Mouse (Mus musculus) myocyte (in vitro differentiated cells): ENCODE results near the gene Tmem260. TPM values are rescaled to one million over a fixed set of nuclear protein-coding genes. Genes with fewer than 3 reads are reported as not detected.

Experiments used
- H3K27me3 ChIP-seq: one replicate; pipeline ENCODE4 v1.6.1; 2011; ENCODE audit not compliant: control insufficient read depth, insufficient read depth, insufficient read length
- H3K36me3 ChIP-seq: one replicate; pipeline ENCODE4 v1.6.1; 2011; ENCODE audit not compliant: control insufficient read depth, insufficient read depth
- H3K4me2 ChIP-seq: one replicate; pipeline ENCODE4 v1.6.1; 2011; ENCODE audit warnings: low read depth, control low read depth
- H3K4me3 ChIP-seq: one replicate; pipeline ENCODE4 v1.5.1; 2011; ENCODE audit warnings: mild to moderate bottlenecking, control low read depth, moderate library complexity
- H3K79me2 ChIP-seq: one replicate; pipeline ENCODE4 v1.6.1; 2011; ENCODE audit not compliant: control insufficient read depth, insufficient read depth
- H3ac ChIP-seq: one replicate; pipeline ENCODE4 v1.6.1; 2011; ENCODE audit not compliant: control insufficient read depth, insufficient read length
- CEBPB ChIP-seq: IDR thresholded peaks from 2 replicates; pipeline ENCODE4 v1.6.1; 2011; ENCODE audit warnings: mild to moderate bottlenecking, moderate library complexity; ENCODE audit not compliant: poor library complexity, insufficient read depth, severe bottlenecking
- E2F4 ChIP-seq: IDR thresholded peaks from one replicate; pipeline ENCODE4 v1.6.1; 2011; ENCODE audit warnings: mild to moderate bottlenecking, control low read depth, moderate library complexity; ENCODE audit not compliant: insufficient read depth
- MAX ChIP-seq: IDR thresholded peaks from one replicate; pipeline ENCODE4 v1.6.1; 2011; ENCODE audit warnings: low read depth, mild to moderate bottlenecking, control low read depth
- MYOD1 ChIP-seq, 3 experiments: IDR thresholded peaks; one replicate each; pipeline ENCODE4 v1.6.1; 2011; ENCODE audit warnings: control low read depth in 2 of 3, low read depth in 2 of 3, mild to moderate bottlenecking in 2 of 3, moderate library complexity in 1 of 3; ENCODE audit not compliant: insufficient read length in 2 of 3, control insufficient read depth in 1 of 3
- MYOG ChIP-seq, 3 experiments: IDR thresholded peaks; one replicate each; pipeline ENCODE4 v1.6.1; 2011; ENCODE audit warnings: control low read depth in 2 of 3, low read depth in 2 of 3, mild to moderate bottlenecking in 2 of 3; ENCODE audit not compliant: insufficient read length in 2 of 3, control insufficient read depth in 1 of 3, insufficient read depth in 1 of 3
- POLR2A ChIP-seq: IDR thresholded peaks from one replicate; pipeline ENCODE4 v1.6.1; 2011; ENCODE audit warnings: low read depth, mild to moderate bottlenecking, control low read depth, moderate library complexity; ENCODE audit not compliant: insufficient read length
- POLR2AphosphoS2 ChIP-seq: IDR thresholded peaks from one replicate; pipeline ENCODE4 v1.6.1; 2011; ENCODE audit warnings: low read depth, control low read depth; ENCODE audit not compliant: insufficient read length
- REST ChIP-seq: IDR thresholded peaks from one replicate; pipeline ENCODE4 v1.6.1; 2011; ENCODE audit warnings: mild to moderate bottlenecking, control low read depth, moderate library complexity; ENCODE audit not compliant: insufficient read depth, insufficient read length
- SRF ChIP-seq: IDR thresholded peaks from one replicate; pipeline ENCODE4 v1.6.1; 2011; ENCODE audit warnings: low read depth; ENCODE audit not compliant: control insufficient read depth, insufficient read length
- TCF12 ChIP-seq: IDR thresholded peaks from one replicate; pipeline ENCODE4 v1.6.1; 2011; ENCODE audit warnings: mild to moderate bottlenecking, control low read depth; ENCODE audit not compliant: poor library complexity, insufficient read depth, severe bottlenecking
- TCF3 ChIP-seq: IDR thresholded peaks from one replicate; pipeline ENCODE4 v1.6.1; 2011; ENCODE audit warnings: low read depth, control low read depth; ENCODE audit not compliant: insufficient read length
- USF1 ChIP-seq: IDR thresholded peaks from one replicate; pipeline ENCODE4 v1.6.1; 2011; ENCODE audit warnings: low read depth, mild to moderate bottlenecking, control low read depth, moderate library complexity
- polyA plus RNA-seq: library from polyadenylated mRNA; unstranded; fragments of >200 nt; fragmentation: generic; extraction: Trizol; gene quantifications from one replicate; pipeline ENCODE4 v1.2.1, GENCODE M21; 2012; ENCODE audit warnings: missing spikeins

The Tmem260 gene
- polyA plus RNA-seq, 1 experiment = 5.2 TPM

- H3K79me2 ChIP-seq = no peaks in the 10 kb centered on the region
- no peak overlapping the region for H3K4me3 ChIP-seq
- H3K36me3 ChIP-seq = no peaks in the 10 kb centered on the region
- no peak overlapping the region for H3K4me2 ChIP-seq
- TF ChIP-seq REST = no peak
- no peak for TF ChIP-seq POLR2AphosphoS2
- no peak for TF ChIP-seq POLR2A
- no peak for TF ChIP-seq SRF
- no peak for TF ChIP-seq CEBPB
- TF ChIP-seq MYOD1 (IDR thresholded peaks at IDR 0.05; ENCODE audit: control insufficient read depth in 1 of 3, insufficient read length in 2 of 3, low read depth in 2 of 3) = no peak
- TF ChIP-seq USF1 = no peak
- H3ac ChIP-seq = no peak overlapping the region
- peaks cover 5% of the 10 kb centered on the region for H3K27me3 ChIP-seq
These were observed 92.2 kb downstream of the Tmem260 start for GRCm38 (mm10) chr14:48537795-48538766.

DNA sequence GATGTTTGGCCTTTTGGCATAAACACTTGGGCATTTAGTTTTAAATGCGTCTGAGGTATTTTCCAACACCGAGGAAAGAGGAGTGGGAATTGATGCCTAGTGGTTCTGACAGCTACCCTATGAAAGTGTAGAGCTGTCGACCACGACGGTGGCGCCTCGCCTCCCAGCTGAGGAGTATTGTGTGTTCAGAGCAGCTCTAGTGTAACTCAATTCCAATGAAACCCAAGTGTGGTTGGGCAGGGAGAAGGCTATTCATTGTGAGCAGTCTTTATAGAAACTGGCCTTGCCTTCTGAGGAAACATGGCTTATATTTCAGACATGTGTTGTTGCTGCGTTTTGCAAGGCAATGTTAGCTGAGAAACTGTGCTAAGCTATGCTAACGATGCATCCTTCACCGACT, 99.2 kb downstream of the Tmem260 start:
- Histone ChIP-seq H3K27me3 (no peaks in the 10 kb centered on the region), H3K4me3 (no peak overlapping the region), H3K36me3 (no peaks in the 10 kb centered on the region), H3ac (no peak overlapping the region), H3K4me2 (no peak overlapping the region), H3K79me2 (no peaks in the 10 kb centered on the region)
- TF ChIP-seq MYOD1 (IDR thresholded peaks at IDR 0.05; ENCODE audit: control insufficient read depth in 1 of 3, insufficient read length in 2 of 3, low read depth in 2 of 3) (no peak), CEBPB (no peak), REST (no peak), MAX (no peak), USF1 (no peak), TCF3 (no peak), E2F4 (no peak), TCF12 (no peak), POLR2A (no peak), MYOG (IDR thresholded peaks at IDR 0.05; ENCODE audit: control insufficient read depth in 1 of 3, insufficient read depth in 1 of 3, insufficient read length in 2 of 3, low read depth in 2 of 3) (no peak), POLR2AphosphoS2 (no peak), SRF (no peak)

GRCm38 (mm10) chr14:48546009-48546408, 100.1 kb downstream of the Tmem260 start:
- H3K4me3 ChIP-seq = no peak overlapping the region
- no peaks in the 10 kb centered on the region for H3K79me2 ChIP-seq
- TF ChIP-seq TCF3 (peak; percentile 3), MYOG (IDR thresholded peaks at IDR 0.05; ENCODE audit: control insufficient read depth in 1 of 3, insufficient read depth in 1 of 3, insufficient read length in 2 of 3, low read depth in 2 of 3) (peak in 1 of 3 experiments; percentile 21), REST (no peak), MYOD1 (IDR thresholded peaks at IDR 0.05; ENCODE audit: control insufficient read depth in 1 of 3, insufficient read length in 2 of 3, low read depth in 2 of 3) (peak in 2 of 3 experiments; percentile 46 to 60), POLR2A (no peak), MAX (no peak), E2F4 (no peak)
- no peaks in the 10 kb centered on the region for H3K36me3 ChIP-seq
- H3ac ChIP-seq = no peak overlapping the region
- no peak overlapping the region for H3K4me2 ChIP-seq
- no peaks in the 10 kb centered on the region for H3K27me3 ChIP-seq

DNA sequence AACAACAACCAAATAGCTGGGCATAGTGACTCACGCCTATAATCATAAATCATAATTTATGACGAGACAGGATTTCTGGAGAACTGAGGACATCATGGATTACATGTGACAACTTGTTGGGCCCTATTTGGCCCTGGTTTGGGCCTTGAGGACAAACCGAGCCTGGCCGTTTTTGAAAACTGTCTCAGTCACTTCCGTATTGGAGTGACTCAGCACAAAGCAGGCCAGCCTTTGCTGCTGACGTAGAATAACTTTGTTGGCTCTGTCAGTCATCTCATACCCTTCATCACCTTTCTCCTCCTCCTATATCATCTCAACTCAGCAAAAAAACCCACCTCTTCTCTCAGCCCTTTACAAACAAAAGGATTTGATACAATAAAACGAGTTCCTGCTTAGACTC, 103.8 kb downstream of the Tmem260 start:
- no peak for TF ChIP-seq CEBPB
- TF ChIP-seq SRF = no peak
- no peak for TF ChIP-seq USF1
- TF ChIP-seq MAX = no peak
- TF ChIP-seq POLR2AphosphoS2 = no peak
- TF ChIP-seq TCF3 = no peak
- no peak for TF ChIP-seq MYOD1 (IDR thresholded peaks at IDR 0.05; ENCODE audit: control insufficient read depth in 1 of 3, insufficient read length in 2 of 3, low read depth in 2 of 3)
- TF ChIP-seq MYOG (IDR thresholded peaks at IDR 0.05; ENCODE audit: control insufficient read depth in 1 of 3, insufficient read depth in 1 of 3, insufficient read length in 2 of 3, low read depth in 2 of 3) = no peak
- no peak for TF ChIP-seq REST
- Histone ChIP-seq H3ac (no peak overlapping the region), H3K27me3 (no peaks in the 10 kb centered on the region)

GRCm38 (mm10) chr14:48553216-48553615, 107.3 kb downstream of the Tmem260 start:
- no peaks in the 10 kb centered on the region for H3K27me3 ChIP-seq
- no peaks in the 10 kb centered on the region for H3K36me3 ChIP-seq
- H3K4me2 ChIP-seq = no peak overlapping the region
- no peaks in the 10 kb centered on the region for H3K79me2 ChIP-seq
- no peak overlapping the region for H3ac ChIP-seq
- no peak overlapping the region for H3K4me3 ChIP-seq
- no peak for TF ChIP-seq TCF3

More for the DNA sequence above, 103.8 kb downstream of the Tmem260 start:
- no peaks in the 10 kb centered on the region for H3K79me2 ChIP-seq
- no peak overlapping the region for H3K4me3 ChIP-seq
- no peak overlapping the region for H3K4me2 ChIP-seq
- no peaks in the 10 kb centered on the region for H3K36me3 ChIP-seq
